8 mouse cellular contexts compared by ENCODE assay signal in genomic region chr13:51842773-51843172, GRCm38 (mm10). TPM values are rescaled to one million over a fixed set of nuclear protein-coding genes. Genes with fewer than 3 reads are reported as not detected.
DNase-seq lines count a peak whose midpoint lies in the region; ATAC-seq and TF ChIP-seq lines count a peak whose summit lies in the region.

No protein-coding gene starts in this region.

- 8% methylated on average over 12 of the region's 12 CpGs for WGBS in midbrain, embryonic 11.5 days
- 8% methylated on average over 12 of the region's 12 CpGs for WGBS in midbrain, embryonic 16.5 days
- WGBS in forebrain, postnatal 0 days: 9% methylated on average over 12 of the region's 12 CpGs
- 4% methylated on average over 12 of the region's 12 CpGs for WGBS in limb, embryonic 13.5 days
- 29% methylated on average over 12 of the region's 12 CpGs for WGBS in stomach, postnatal 0 days

- no peak for ATAC-seq in midbrain, embryonic 11.5 days (ENCODE audit: low FRiP score)
- ATAC-seq in midbrain, embryonic 16.5 days: no peak
- ATAC-seq in forebrain, postnatal 0 days: no peak
- ATAC-seq in limb, embryonic 13.5 days (ENCODE audit: low FRiP score, low read depth): no peak
- ATAC-seq in stomach, postnatal 0 days (ENCODE audit: low FRiP score, low TSS enrichment): no peak
- no peak for ATAC-seq in frontal cortex, adult (ENCODE audit: low TSS enrichment)

- no peak for TF ChIP-seq EP300 in stomach, postnatal 0 days (optimal IDR thresholded peaks at IDR 0.05)

- no peak overlapping the region for H3K27ac ChIP-seq in midbrain, embryonic 11.5 days (ENCODE audit: low read depth, low read length)
- H3K27ac ChIP-seq in midbrain, embryonic 16.5 days (ENCODE audit: low read length): no peak overlapping the region
- no peak overlapping the region for H3K27ac ChIP-seq in forebrain, postnatal 0 days (ENCODE audit: low read depth, low read length)
- H3K27ac ChIP-seq in limb, embryonic 13.5 days: 0 out of 2 replicates have a peak overlapping the region, but pooled peaks have one; percentile 3
- H3K27ac ChIP-seq in stomach, postnatal 0 days (replicated peaks): no peak overlapping the region

- H3K4me2 ChIP-seq in midbrain, embryonic 11.5 days: peak overlapping the region; percentile 14; the same call in 1 of the 2 replicates
- no peak overlapping the region for H3K4me2 ChIP-seq in midbrain, embryonic 16.5 days (ENCODE audit: low read length)
- 0 out of 2 replicates have a peak overlapping the region, but pooled peaks have one; percentile 5 for H3K4me2 ChIP-seq in forebrain, postnatal 0 days (ENCODE audit: low read depth)
- peak overlapping the region; percentile 50 for H3K4me2 ChIP-seq in limb, embryonic 13.5 days (replicated peaks)
- 0 out of 2 replicates have a peak overlapping the region, but pooled peaks have one; percentile 1 for H3K4me2 ChIP-seq in stomach, postnatal 0 days (replicated peaks; ENCODE audit: low read depth)

- no peaks in the 10 kb centered on the region for H3K36me3 ChIP-seq in midbrain, embryonic 11.5 days (ENCODE audit: control insufficient read depth, insufficient read depth, low read length)
- no peaks in the 10 kb centered on the region for H3K36me3 ChIP-seq in midbrain, embryonic 16.5 days (ENCODE audit: control insufficient read depth, insufficient read depth, low read length)
- no peaks in the 10 kb centered on the region for H3K36me3 ChIP-seq in forebrain, postnatal 0 days (ENCODE audit: insufficient read depth)
- H3K36me3 ChIP-seq in limb, embryonic 13.5 days: no peaks in the 10 kb centered on the region
- H3K36me3 ChIP-seq in stomach, postnatal 0 days (ENCODE audit: control insufficient read depth, insufficient read depth, low read length): no peaks in the 10 kb centered on the region

- peaks cover 26% of the 10 kb centered on the region for H3K4me1 ChIP-seq in midbrain, embryonic 11.5 days (ENCODE audit: control insufficient read depth, insufficient read depth, low read length)
- H3K4me1 ChIP-seq in midbrain, embryonic 16.5 days (ENCODE audit: control insufficient read depth, insufficient read depth, low read length): peaks cover 12% of the 10 kb centered on the region
- no peaks in the 10 kb centered on the region for H3K4me1 ChIP-seq in forebrain, postnatal 0 days (ENCODE audit: insufficient read depth)
- H3K4me1 ChIP-seq in limb, embryonic 13.5 days: peaks cover 32% of the 10 kb centered on the region
- no peaks in the 10 kb centered on the region for H3K4me1 ChIP-seq in stomach, postnatal 0 days (replicated peaks; ENCODE audit: control insufficient read depth, insufficient read depth)

- H3K9me3 ChIP-seq in midbrain, embryonic 11.5 days (ENCODE audit: control insufficient read depth, low read length): no peaks in the 10 kb centered on the region
- no peaks in the 10 kb centered on the region for H3K9me3 ChIP-seq in midbrain, embryonic 16.5 days (replicated peaks; ENCODE audit: control insufficient read depth, low read length, poor library complexity, severe bottlenecking)
- no peaks in the 10 kb centered on the region for H3K9me3 ChIP-seq in forebrain, postnatal 0 days (ENCODE audit: low read length)
- H3K9me3 ChIP-seq in limb, embryonic 13.5 days: no peaks in the 10 kb centered on the region
- no peaks in the 10 kb centered on the region for H3K9me3 ChIP-seq in stomach, postnatal 0 days (ENCODE audit: control insufficient read depth, low read length)

- H3K27me3 ChIP-seq in midbrain, embryonic 11.5 days (ENCODE audit: control insufficient read depth, insufficient read depth, low read length): peaks cover 55% of the 10 kb centered on the region
- peaks cover 23% of the 10 kb centered on the region for H3K27me3 ChIP-seq in midbrain, embryonic 16.5 days (ENCODE audit: control insufficient read depth, insufficient read depth, low read depth, low read length)
- peaks cover 12% of the 10 kb centered on the region; the same call in 1 of the 2 replicates for H3K27me3 ChIP-seq in forebrain, postnatal 0 days (ENCODE audit: insufficient read depth, low read length)
- H3K27me3 ChIP-seq in limb, embryonic 13.5 days: peaks cover 18% of the 10 kb centered on the region
- no peaks in the 10 kb centered on the region for H3K27me3 ChIP-seq in stomach, postnatal 0 days (ENCODE audit: control insufficient read depth, insufficient read depth, low read length)

- no peak for DNase-seq in midbrain, embryonic 11.5 days (ENCODE audit: low spot score, missing footprints)
- no peak for DNase-seq in forebrain, postnatal 0 days
- no peak for DNase-seq in stomach, postnatal 0 days (ENCODE audit: low spot score)
- no peak for DNase-seq in ovary, postnatal 36 days (ENCODE audit: low spot score)
- no peak for DNase-seq in layer of hippocampus, adult 8-10 months (ENCODE audit: low spot score in 2 of 2)

- no peak for TF ChIP-seq CTCF in forebrain, postnatal 0 days (IDR thresholded peaks at IDR 0.05; ENCODE audit: low read depth)
- TF ChIP-seq CTCF in stomach, postnatal 0 days (IDR thresholded peaks at IDR 0.05; ENCODE audit: low read depth): no peak

- H3K4me3 ChIP-seq in midbrain, embryonic 11.5 days (ENCODE audit: low read depth, low read length): no peak overlapping the region
- no peak overlapping the region for H3K4me3 ChIP-seq in midbrain, embryonic 16.5 days (ENCODE audit: low read depth, low read length)
- H3K4me3 ChIP-seq in forebrain, postnatal 0 days (ENCODE audit: low read depth, low read length): 0 out of 2 replicates have a peak overlapping the region, but pooled peaks have one; percentile 5
- H3K4me3 ChIP-seq in limb, embryonic 13.5 days: peak overlapping the region; percentile 20
- H3K4me3 ChIP-seq in stomach, postnatal 0 days (ENCODE audit: low read depth, low read length): no peak overlapping the region

- no peak overlapping the region for H3K9ac ChIP-seq in midbrain, embryonic 11.5 days (ENCODE audit: low read length)
- H3K9ac ChIP-seq in midbrain, embryonic 16.5 days (ENCODE audit: low read depth, low read length): no peak overlapping the region
- no peak overlapping the region for H3K9ac ChIP-seq in forebrain, postnatal 0 days
- peak overlapping the region; percentile 50; the same call in 1 of the 2 replicates for H3K9ac ChIP-seq in limb, embryonic 13.5 days
- H3K9ac ChIP-seq in stomach, postnatal 0 days (ENCODE audit: low read length): no peak overlapping the region

RNA-seq across cellular contexts. Expression of gene Gadd45g, which starts 3.7 kb away (rescaled TPM):
- polyA plus RNA-seq in midbrain, embryonic 11.5 days (2014; fragmentation: Nextera tagmentation; extraction: Ambion mirVana): 252 and 256 TPM in 2 replicates
- polyA plus RNA-seq in midbrain, embryonic 16.5 days (2015; fragmentation: Nextera tagmentation; extraction: Ambion mirVana): 44.2 and 45.5 TPM in 2 replicates
- 13.8 and 13.9 TPM in 2 replicates for total RNA-seq in forebrain, postnatal 0 days (2014; rRNA removed)
- 34.3 and 35.1 TPM in 2 replicates for polyA plus RNA-seq in forebrain, postnatal 0 days (2015; fragmentation: Nextera tagmentation; extraction: Ambion mirVana)
- 47.3 and 49.5 TPM in 2 replicates for polyA plus RNA-seq in limb, embryonic 13.5 days (2015; fragmentation: Nextera tagmentation; extraction: Ambion mirVana)
- polyA plus RNA-seq in stomach, postnatal 0 days (2015; fragmentation: Nextera tagmentation; extraction: Ambion mirVana): 37.1 and 39.1 TPM in 2 replicates
- 10 to 100 TPM; 14.6 to 28.2 (median 17.2) TPM for total RNA-seq in layer of hippocampus, adult 8-10 months (2022)

RNA-seq across cellular contexts. Expression of gene Sema4d, which starts 49.2 kb away (rescaled TPM):
- 4.9 and 5.0 TPM in 2 replicates for polyA plus RNA-seq in midbrain, embryonic 11.5 days (2014; fragmentation: Nextera tagmentation; extraction: Ambion mirVana)
- 15.4 and 16.7 TPM in 2 replicates for polyA plus RNA-seq in midbrain, embryonic 16.5 days (2015; fragmentation: Nextera tagmentation; extraction: Ambion mirVana)
- 10.2 and 16.5 TPM in 2 replicates for total RNA-seq in forebrain, postnatal 0 days (2014; rRNA removed)
- polyA plus RNA-seq in forebrain, postnatal 0 days (2015; fragmentation: Nextera tagmentation; extraction: Ambion mirVana): 9.8 and 14.2 TPM in 2 replicates
- 4.4 and 5.8 TPM in 2 replicates for polyA plus RNA-seq in limb, embryonic 13.5 days (2015; fragmentation: Nextera tagmentation; extraction: Ambion mirVana)
- 6.7 and 8.0 TPM in 2 replicates for polyA plus RNA-seq in stomach, postnatal 0 days (2015; fragmentation: Nextera tagmentation; extraction: Ambion mirVana)
- total RNA-seq in layer of hippocampus, adult 8-10 months (2022): 10 to 100 TPM; 79.8 to 99.9 (median 95.4) TPM

Comparison
In these comparisons a context has a peak if more than half of its experiments do, and no peak if none do; other contexts are left out.
1. H3K4me3 ChIP-seq: peak in forebrain, postnatal 0 days (single experiment) and limb, embryonic 13.5 days (single experiment); none in midbrain, embryonic 11.5 days (single experiment), midbrain, embryonic 16.5 days (single experiment) and stomach, postnatal 0 days (single experiment).